Mouse (Mus musculus): Measurements from ENCODE around the gene Dnajc3.

- TF ChIP-seq POLR2A (IDR thresholded peaks at IDR 0.05; ENCODE audit: low read depth, low read length) (no peak), CTCF (conservative IDR thresholded peaks at IDR 0.05; ENCODE audit: insufficient read depth, insufficient read length, low read depth, low read length) (no peak)
These were observed 39.5 kb downstream of the Dnajc3 start for GRCm38 (mm10) chr14:118977136-118977816.

All from kidney, adult 2 months (tissue).